Mouse (Mus musculus): ENCODE measurements around the gene Sgo2a.
"Not testable (repeated sequence)": the region's sequence is repeated elsewhere in the genome, so short reads cannot be mapped to it uniquely, and the experiment has no call there.

Sgo2a gene

GRCm38 (mm10) chr1:58031160-58031769 is 35.5 kb downstream of the Sgo2a start:
- DNase-seq = peak; percentile 75

- not testable (repeated sequence) for DNase-seq
These were observed 41.5 kb downstream of the Sgo2a start for GRCm38 (mm10) chr1:58037306-58037705.

- no peak for DNase-seq
These were observed 49.3 kb downstream of the Sgo2a start for GRCm38 (mm10) chr1:58045076-58045475.

- DNase-seq = no peak
These were observed 49.8 kb downstream of the Sgo2a start for GRCm38 (mm10) chr1:58045546-58045945.

DNA sequence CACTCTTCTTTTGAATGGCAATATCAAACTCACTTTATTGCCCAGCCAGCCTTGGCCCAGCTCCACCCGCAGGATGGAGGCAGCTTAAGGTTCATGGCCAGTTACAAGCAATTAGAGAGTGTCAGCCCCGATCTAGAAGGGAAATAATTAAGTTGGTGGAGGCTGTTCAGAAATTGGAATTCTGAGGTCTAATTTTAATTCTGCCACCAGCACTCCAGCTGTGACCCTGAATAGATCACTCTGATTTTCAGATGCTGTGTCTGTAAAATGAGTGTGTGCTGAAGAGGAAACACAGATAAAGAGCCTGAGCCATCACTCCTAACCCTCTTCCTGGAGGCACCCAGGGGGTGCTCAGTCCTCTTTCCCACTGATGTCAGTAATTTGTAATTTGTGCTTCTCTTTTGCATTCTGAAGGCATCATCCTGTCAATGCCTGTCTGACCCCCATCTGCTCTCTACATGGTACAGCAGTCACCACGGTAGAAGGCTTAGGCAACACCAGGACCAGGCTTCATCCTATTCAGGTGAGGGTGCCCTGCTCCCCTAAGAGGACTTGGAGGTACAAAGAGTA is 51.0 kb downstream of the Sgo2a start:
- DNase-seq = no peak

DNA sequence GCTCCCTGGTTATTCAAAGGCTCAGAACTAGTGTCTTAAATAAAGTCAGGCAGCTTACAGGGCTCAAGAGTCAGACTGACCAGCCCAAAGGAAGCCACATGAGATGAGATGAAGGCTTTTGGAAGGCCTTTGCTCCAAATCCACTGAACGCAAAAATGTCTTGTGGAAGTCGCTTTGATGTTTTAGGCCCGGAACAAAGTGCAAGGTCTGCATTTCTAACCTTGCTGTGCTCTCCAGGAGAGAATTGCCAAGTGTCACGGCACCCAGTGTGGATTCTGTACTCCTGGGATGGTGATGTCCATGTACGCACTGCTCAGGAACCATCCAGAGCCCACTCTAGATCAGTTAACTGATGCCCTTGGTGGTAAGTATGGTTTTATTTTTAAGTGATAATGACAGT is 53.4 kb downstream of the Sgo2a start:
- no peak for DNase-seq

- no peak for DNase-seq
These were observed 59.8 kb downstream of the Sgo2a start for GRCm38 (mm10) chr1:58055598-58055997.

DNA sequence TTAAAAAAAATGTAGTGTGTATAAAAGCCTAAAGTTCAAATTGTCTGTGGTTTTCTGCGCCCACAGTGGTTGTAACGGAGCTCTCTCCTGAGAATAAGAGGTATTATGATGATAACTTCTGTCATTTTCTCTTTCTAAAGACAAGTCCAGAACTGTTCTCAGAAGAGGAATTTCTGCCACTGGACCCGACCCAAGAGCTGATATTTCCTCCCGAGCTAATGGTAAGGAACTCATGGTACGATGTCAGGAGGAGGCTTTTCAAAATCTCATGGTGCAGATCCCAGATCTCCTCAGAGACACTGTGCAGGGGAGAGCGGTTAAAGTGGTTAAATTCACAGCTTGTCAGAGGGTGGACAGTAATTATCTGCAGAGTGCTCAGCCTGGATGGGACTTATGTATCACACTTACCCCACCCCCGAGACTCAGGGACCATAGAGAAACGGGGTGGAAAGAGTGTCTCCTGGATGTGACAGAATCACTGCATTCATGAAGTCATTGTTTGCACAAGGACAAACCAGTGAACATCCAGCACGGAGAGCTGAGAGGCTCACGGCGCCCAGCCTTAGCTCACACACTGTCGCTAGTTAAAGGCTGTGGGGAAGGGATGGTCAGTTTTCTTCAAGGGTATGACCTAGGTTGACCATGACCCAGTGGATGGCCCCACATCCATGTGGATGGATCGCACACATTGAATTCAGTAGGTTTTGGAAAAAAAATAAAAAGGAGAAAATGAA is 60.5 kb downstream of the Sgo2a start:
- DNase-seq = no peak

DNA sequence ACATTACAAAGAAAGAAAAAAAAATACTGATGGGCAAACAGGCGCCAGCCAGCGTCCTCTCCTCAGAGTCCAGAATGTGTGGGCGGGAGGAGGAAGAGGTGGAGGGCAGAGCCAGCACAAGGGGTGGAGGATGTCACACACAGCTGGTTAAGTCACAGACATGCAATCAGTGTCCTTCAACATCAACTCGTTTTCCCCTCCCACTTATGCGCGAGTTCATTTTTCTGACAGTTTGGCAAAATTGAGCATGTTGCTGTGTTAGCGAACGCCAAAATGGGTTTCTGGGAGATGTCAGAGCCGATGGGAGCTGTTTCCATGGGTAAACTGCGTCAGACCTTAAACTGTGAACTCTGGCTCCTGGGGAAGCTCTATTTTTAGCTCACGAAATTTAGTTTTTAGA is 61.2 kb downstream of the Sgo2a start:
- no peak for DNase-seq

DNA sequence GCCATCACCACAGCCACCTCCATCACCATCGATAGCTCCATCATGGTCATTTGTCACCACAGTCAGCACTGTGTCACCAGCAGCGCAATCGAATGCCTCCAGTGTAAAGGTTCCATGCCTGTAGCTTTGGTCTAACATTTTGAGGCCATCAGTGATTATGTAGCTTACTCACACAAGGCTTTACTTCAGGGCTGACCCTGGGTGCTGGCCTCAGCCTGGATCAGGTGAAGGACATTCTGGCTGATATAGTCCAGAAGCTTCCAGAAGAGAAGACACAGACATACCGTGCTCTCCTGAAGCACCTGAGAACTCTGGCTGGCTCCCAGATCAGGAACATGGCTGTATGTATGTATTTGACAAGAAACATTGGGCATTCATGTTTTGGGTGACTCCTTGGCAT is 63.1 kb downstream of the Sgo2a start:
- DNase-seq = no peak

DNA sequence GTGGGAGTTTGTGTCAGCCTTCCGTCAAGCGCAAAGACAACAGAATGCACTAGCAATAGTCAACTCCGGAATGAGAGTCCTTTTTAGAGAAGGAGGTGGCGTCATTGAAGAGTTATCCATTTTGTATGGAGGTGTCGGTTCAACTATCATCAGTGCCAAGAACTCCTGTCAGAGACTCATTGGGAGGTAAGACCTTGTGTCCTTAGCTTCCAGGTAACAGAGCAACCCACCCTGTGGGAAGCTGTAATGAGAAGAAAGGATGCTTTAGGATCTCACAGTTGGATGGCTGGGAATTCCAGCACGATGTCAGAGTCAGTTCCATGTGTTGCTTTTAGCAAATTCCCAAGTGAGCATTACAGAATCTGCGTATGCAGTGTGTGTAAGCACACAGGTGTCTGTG is 66.4 kb downstream of the Sgo2a start:
- DNase-seq = no peak

GRCm38 (mm10) chr1:58065151-58065550 is 69.4 kb downstream of the Sgo2a start:
- no peak for DNase-seq

DNA sequence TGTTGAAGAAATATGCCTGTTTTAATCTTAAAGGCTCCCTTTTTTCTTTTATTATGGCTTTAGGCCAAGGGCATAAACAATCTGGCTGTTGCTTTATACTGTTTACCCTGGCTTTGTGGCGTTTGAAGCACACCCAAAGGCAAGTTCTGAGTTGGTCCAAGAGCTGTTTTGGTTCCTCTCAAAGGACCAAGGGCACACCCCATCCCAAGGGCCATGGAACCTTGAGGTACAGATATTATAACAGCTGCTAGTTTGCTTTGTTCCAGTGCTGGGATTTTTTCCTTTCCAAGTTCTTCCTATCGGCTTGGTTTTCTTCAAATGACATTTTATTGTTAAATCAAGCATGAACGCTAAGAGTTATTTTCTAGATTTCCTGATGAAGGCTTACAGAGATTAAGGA is 69.8 kb downstream of the Sgo2a start:
- no peak for DNase-seq

DNA sequence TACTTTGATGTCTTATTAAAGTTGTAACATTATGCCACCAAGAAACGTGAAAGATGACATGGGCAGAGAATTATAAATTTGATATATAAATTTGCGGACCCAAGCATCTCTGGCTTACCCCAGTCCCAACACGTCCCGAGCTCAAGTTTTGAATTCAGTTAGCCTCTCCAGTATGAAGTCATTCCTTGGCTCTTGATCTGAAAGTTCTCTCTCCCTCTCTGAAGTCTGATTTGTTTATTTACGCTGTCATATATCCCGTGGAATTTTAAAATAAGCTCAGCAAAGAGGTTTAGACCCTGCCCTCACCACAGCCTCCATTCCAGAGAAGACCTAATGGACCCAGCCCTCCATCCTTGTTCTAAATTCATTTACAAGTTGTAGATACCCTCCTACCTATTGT is 73.4 kb downstream of the Sgo2a start:
- DNase-seq = no peak

GRCm38 (mm10) chr1:58070091-58070490 is 74.3 kb downstream of the Sgo2a start:
- no peak for DNase-seq

DNA sequence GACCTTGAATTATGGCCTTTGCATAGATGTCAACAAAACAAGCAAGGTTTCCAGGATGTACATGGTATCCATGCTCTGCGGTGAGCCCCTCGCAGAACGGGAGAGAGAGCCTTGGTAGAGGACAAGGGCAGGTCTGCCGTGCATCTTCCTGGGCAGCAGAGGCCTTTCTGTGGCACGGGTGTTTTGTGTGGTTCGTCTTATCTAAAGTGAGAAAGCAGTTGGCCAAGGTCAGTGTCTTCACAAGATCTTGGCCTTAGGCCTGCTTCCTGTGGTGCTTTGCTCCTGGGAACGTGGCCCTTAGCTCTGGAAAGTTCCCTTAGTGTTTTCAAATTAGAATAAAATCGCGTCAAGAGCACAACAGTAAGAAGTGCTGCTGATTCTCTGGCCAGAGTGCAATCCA is 75.2 kb downstream of the Sgo2a start:
- DNase-seq = no peak

DNA sequence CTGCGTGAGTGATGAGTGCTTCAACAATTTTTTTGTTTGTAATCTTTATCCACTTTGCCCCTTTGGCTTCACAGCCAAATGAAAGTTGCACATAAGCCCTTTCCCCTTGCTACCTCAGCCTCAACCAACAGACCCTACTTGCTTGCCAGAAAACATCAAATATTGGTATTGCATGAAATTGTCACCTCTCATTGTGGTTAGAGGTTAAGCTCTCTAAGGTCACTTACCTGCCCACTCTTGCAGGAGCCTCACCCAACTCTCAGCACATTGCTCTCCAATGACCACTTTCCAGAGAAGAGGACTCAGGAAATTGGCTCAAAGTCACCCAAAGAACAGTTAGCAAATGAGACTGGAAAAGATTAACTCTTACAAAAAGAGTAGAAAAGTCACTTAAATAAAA is 75.7 kb downstream of the Sgo2a start:
- DNase-seq = no peak

DNA sequence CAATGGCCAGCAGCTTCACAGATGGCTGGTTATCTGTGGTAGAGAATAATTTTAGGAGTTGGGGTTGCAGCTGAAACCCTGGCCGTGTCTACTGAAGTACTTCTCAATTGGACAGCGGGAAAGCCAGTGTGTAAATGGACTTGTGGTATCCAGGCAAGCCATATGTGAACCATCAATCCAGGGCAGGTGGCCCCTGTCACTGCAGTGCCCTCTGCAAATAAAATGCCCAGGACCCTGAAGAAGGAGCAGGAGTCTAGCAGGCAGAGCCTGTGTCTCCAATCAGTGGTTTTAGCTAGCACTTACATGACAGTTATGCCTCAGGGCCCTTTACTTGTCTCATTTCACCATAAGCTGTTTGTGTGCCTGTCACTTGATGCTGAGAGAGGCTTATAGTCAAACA is 76.6 kb downstream of the Sgo2a start:
- no peak for DNase-seq

- peak; percentile 12 for DNase-seq
These were observed 77.4 kb downstream of the Sgo2a start for GRCm38 (mm10) chr1:58072991-58073730.

- no peak for DNase-seq
These were observed 78.5 kb downstream of the Sgo2a start for GRCm38 (mm10) chr1:58074266-58074665.

All from thymus, postnatal 14 days (tissue).